Mouse (Mus musculus): ENCODE measurements around the gene 4933405L10Rik.
A peak's percentile ranks its signal among the peaks of the same experiment; 100 is the strongest.

Gene 4933405L10Rik

GRCm38 (mm10) chr8:105707498-105708403 lies at the start of gene 4933405L10Rik, which contains the start of gene Enkd1:
TSS of gene 4933405L10Rik (plus strand) at chr8:105707655.
TSS of gene Enkd1 (minus strand) at chr8:105708210.
- peak; percentile 80 for DNase-seq (ENCODE audit: low read depth)

- DNase-seq (ENCODE audit: low read depth): peak; percentile 17
Measured at GRCm38 (mm10) chr8:105661167-105661566, 46.3 kb upstream of the 4933405L10Rik start.

- no peak for DNase-seq (ENCODE audit: low read depth)
Measured at GRCm38 (mm10) chr8:105677891-105678290, 29.6 kb upstream of the 4933405L10Rik start.

GRCm38 (mm10) chr8:105685325-105685724 lies 22.1 kb upstream of the 4933405L10Rik start:
- DNase-seq (ENCODE audit: low read depth): no peak

- DNase-seq (ENCODE audit: low read depth): no peak
Measured at GRCm38 (mm10) chr8:105685796-105686308, 21.6 kb upstream of the 4933405L10Rik start, which contains the start of gene Carmil2. TSS of gene Carmil2 (plus strand) at chr8:105686274.

- no peak for DNase-seq (ENCODE audit: low read depth)
Measured at GRCm38 (mm10) chr8:105686551-105686950, 20.9 kb upstream of the 4933405L10Rik start.

- DNase-seq (ENCODE audit: low read depth): no peak
Measured at GRCm38 (mm10) chr8:105687512-105687911, 19.9 kb upstream of the 4933405L10Rik start.

- DNase-seq (ENCODE audit: low read depth): no peak
Measured at GRCm38 (mm10) chr8:105688242-105688752, 19.2 kb upstream of the 4933405L10Rik start.

GRCm38 (mm10) chr8:105689256-105689982 lies 18.0 kb upstream of the 4933405L10Rik start:
- DNase-seq (ENCODE audit: low read depth): no peak

GRCm38 (mm10) chr8:105689983-105690360 lies 17.5 kb upstream of the 4933405L10Rik start:
- DNase-seq (ENCODE audit: low read depth): no peak

GRCm38 (mm10) chr8:105690978-105691377 lies 16.5 kb upstream of the 4933405L10Rik start:
- DNase-seq (ENCODE audit: low read depth): no peak

GRCm38 (mm10) chr8:105692449-105693182 lies 14.8 kb upstream of the 4933405L10Rik start:
- DNase-seq (ENCODE audit: low read depth): no peak

- peak; percentile 56 for DNase-seq (ENCODE audit: low read depth)
Measured at GRCm38 (mm10) chr8:105693648-105694047, 13.8 kb upstream of the 4933405L10Rik start.

- DNase-seq (ENCODE audit: low read depth): no peak
Measured at GRCm38 (mm10) chr8:105694051-105694799, 13.2 kb upstream of the 4933405L10Rik start.

GRCm38 (mm10) chr8:105695080-105695780 lies 12.2 kb upstream of the 4933405L10Rik start:
- DNase-seq (ENCODE audit: low read depth): no peak

GRCm38 (mm10) chr8:105697196-105697780 lies 10.2 kb upstream of the 4933405L10Rik start:
- DNase-seq (ENCODE audit: low read depth): no peak

GRCm38 (mm10) chr8:105698734-105699133 lies 8.7 kb upstream of the 4933405L10Rik start:
- DNase-seq (ENCODE audit: low read depth): no peak

GRCm38 (mm10) chr8:105699488-105700215 lies 7.8 kb upstream of the 4933405L10Rik start:
- DNase-seq (ENCODE audit: low read depth): no peak

- DNase-seq (ENCODE audit: low read depth): peak; percentile 51
Measured at GRCm38 (mm10) chr8:105700566-105700965, 6.9 kb upstream of the 4933405L10Rik start.

Measured in c-Kit-positive CD71-positive TER-119-negative erythroid progenitor cells, embryonic 14.5 days (primary cell).